Mouse (Mus musculus): ENCODE data around the gene Unc45a.
"Not testable (repeated sequence)": the region's sequence is repeated elsewhere in the genome, so short reads cannot be mapped to it uniquely, and the experiment has no call there.

Unc45a gene

DNA sequence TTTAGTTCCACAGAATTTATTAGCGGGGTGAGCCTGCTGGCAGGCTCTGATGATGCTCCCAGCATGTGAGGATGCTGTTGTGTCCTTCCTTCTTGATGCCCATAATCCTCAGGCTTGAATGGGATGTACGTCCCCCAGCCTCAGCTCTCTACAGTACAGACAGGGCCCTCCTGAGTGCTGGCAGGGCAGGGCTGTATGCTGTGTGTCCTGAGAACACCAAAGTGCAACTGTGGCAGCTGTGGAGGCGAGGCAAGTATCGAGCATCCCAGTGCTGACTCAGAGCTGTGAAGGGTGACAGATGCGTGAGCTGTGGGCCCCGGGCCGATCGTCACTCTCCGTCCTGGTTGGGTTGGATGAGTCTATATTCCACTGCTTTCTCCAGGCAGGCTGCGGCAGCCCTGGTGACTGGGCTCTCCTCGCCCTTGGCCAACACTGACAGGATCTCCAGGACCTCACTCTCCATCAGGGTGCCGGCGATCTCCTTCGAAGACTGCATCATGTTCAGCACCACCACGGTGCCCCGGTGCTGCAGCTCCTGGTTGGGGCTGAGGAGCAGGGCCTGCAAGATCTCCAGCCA lies 15.4 kb downstream of the Unc45a start:
- no peak for DNase-seq (ENCODE audit: low spot score in 2 of 2)

DNA sequence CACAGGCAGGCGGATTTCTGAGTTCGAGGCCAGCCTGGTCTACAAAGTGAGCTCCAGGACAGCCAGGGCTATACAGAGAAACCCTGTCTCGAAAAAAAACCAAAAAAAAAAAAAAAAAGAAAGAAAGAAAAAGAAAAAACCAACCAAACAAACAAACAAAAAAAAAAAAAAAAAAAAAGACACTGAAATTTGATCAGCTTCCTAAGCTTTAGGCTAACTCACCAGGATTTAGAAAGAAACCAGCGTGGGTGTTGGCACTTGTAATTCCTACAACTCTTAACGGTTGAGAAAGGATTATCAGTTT lies 16.0 kb downstream of the Unc45a start:
- DNase-seq (ENCODE audit: low spot score in 2 of 2) = not testable (repeated sequence)

DNA sequence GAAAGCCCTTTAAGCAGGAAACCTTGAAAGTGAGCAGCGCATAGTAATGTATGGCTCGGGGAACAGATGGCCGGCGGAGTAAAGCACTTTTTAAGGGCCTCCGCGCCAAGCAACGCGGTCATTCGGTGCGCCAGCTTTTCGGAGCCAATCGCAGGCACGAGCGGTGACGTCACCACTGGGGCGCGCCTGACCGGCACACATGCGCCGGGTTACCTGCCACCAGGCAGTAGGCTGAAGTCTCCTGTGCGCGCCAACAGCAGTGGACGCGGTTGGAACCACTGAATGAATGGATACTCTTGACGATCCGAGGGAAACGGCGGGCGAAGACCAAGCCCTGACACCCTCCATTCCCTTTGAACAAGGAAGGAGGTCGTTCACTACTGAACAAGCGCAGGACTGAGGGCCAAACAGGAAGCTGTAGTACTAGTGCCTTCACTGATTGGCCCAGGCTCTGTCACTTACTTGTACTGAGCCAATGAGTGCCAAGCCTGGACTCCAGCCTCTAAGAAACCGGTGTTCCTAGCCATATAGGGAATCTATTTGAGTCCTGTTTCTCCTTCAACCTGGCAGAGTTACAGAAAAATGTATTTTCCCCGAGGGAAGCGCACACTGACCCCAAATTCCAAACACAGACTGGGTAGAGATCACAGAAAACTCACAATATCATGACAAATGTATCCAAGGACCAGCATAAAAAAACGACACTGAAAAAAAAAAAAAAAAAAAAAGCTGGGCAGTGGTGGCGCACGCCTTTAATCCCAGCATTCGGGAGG lies 16.6 kb downstream of the Unc45a start, which contains the start of gene Rccd1:
Gene Rccd1 (minus strand): TSS at position 412 of the 773 bp plus-strand sequence.
- DNase-seq (ENCODE audit: low spot score in 2 of 2) = peak; percentile 86

DNA sequence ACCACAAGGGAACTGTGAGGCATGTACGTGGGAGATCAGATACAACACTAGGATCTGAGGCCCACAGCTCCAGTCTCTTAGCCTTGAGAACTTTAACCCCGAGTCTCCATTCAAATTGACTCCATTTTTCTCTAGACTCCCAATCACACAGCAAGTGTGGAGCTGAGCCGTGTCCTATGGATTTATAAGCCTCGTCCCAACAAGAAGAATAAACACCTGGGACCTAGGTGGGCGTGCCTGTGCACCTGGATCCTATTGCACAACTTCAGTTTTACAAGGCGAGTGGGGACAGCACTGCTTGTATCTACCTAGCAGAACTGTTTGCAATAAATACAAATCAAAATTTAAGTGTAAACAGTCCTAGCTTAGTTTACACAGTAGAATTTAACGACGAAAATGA lies 17.5 kb downstream of the Unc45a start:
- DNase-seq (ENCODE audit: low spot score in 2 of 2) = no peak

DNA sequence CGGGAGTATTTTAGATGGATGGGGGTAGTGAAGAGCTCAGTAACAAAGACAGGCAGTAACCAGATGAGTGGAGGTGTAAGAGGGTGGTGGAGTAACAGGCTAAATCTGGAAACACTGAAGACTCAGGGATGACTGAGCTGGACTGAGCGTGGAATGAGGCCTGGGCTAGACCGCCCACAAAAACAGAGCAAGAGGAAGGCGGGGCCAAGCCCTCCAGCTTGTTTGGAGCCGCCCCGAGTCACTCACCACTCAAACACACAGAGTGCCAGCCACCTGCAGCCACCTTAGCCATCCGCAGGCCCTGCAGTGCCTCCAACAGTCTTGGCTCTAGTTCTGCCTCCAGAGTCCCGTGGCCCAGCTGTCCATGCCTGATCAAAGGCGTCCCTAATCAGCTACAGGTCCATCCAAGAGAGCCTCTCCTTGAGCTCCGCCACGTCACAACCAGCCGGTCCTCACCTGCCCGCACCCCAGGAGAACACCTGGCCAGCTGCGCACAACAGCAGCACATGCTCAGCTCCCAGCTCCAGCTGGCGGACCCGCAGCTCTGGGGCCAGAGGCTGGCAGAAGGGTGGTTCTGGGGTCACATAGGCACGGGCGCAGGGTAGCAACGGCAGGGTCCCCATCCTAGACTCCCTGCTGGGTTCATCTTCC lies 20.8 kb downstream of the Unc45a start:
- DNase-seq (ENCODE audit: low spot score in 2 of 2) = no peak

DNA sequence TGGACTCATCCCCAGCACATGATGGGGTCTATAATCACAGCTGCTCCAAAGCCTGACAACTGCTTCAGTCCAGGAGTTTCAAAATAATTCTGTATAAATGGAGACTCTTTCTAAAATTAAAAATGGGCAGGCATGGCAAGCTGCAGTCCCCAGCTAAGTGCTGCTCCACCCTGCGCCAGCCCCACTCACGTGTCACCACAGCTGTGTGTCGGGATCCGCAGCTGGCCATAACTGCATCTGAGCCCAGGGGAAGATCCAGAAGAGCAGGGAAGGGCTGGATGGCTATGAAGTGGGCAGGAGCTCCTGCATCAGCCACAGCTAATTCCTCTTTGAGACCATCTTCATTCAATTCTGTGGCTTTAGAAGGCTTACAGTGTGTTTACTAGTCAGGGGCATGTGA lies 22.1 kb downstream of the Unc45a start:
- DNase-seq (ENCODE audit: low spot score in 2 of 2) = no peak

DNA sequence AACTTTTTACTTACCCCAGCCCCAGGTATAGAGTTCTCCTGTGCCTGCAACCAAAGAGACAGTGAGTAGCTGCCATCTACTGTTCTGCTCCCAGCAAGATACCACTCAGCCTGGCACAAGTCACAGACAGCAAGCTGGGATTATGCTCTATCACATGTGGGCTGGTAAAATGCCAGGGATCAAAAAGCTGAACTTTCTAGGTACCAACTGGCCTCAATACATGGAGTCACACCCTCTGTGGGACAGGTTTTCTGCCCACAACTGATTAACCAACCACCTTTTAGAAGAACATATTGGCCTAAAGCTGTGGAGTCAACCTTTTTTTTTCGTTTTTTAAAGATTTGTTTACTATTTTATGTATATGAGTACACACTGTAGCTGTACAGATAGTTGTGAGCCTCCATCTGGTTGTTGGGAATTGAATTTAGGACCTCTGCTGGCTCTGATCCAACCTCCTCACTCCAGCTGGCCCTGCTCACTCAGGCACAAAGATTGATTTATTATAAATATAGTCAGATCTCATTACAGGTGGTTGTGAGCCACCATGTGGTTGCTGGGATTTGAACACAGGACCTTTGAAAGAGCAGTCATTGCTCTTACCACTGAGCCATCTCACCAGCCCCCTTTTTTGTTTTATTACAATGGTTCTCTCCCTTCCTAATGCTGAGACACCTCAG lies 23.2 kb downstream of the Unc45a start:
- DNase-seq (ENCODE audit: low spot score in 2 of 2) = no peak

DNA sequence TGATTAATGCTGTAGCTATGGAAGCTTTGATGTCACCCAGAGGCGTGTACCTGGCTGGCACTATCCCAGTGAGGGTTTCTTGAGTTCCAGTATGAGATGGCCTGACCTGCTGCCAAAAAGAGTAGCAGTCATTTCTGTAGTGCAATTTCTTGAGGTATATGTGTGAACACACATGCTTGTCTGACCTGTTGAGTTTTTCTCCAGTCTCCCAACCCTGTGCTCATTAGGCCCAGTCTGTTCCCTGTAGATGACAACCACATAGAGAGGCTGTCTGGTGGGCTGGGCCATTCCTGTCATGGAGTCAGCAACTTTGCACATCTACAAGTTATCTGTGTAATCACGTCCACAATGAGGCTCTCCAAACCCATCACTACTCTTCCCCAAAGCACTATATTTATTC lies 25.1 kb downstream of the Unc45a start:
- no peak for DNase-seq (ENCODE audit: low spot score in 2 of 2)

DNA sequence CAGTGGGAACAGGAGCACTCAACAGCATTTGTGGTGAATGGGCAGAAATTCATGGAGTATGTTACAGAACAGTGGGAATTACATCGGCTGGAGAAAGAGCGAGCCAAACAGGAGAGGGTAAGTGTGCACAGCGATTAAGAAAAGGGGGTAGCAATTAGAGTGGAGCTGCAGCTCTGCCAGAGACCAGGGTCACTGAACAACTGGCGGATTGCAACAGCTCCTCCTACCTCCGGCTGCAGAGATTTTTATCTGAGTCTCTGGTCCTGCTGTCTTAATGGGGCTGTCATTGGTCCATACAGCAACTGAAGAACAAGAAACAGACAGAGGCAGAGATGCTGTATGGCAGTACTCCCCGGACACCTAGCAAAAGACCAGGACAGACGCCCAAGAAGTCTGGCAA lies 30.0 kb downstream of the Unc45a start:
- DNase-seq (ENCODE audit: low spot score in 2 of 2) = no peak

DNA sequence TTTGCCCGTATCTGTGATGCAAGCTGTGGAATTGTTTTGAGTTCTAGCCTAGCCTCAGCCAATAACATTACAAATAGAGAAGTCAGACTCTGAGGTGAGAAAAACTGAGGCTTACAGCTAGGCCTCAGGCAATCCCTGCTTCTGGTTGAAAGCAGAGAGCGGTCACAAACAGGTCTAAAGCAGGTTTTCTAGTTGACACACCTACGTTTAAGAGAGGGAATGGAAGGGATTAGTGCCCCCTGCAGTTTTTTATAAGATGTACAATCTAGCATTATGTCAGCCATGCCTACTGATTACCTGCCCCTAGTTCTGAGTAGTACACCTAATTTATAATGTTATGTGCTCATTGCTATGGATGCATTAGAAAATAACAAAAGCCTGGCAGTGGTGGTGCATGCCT lies 33.0 kb downstream of the Unc45a start:
- DNase-seq (ENCODE audit: low spot score in 2 of 2) = no peak

DNA sequence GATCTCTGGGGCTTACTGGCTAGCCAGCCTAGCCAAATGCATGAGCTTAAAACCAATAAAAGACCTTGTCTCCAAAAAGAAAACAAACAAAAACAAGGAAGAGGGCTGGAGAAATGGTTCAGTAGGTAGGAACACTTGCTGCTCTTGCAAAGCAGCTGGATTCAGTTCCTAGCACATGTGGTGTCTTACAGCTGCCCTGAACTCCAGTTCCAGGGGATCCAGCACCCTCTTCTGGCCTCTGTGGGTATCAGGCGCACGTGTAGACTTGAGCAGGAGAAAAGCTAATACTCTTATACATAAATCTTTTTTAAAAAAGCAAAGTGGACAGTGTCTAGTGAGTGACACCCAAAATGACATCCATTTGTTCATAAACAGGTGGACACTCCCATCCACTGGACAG lies 39.3 kb downstream of the Unc45a start:
- DNase-seq (ENCODE audit: low spot score in 2 of 2) = no peak

DNA sequence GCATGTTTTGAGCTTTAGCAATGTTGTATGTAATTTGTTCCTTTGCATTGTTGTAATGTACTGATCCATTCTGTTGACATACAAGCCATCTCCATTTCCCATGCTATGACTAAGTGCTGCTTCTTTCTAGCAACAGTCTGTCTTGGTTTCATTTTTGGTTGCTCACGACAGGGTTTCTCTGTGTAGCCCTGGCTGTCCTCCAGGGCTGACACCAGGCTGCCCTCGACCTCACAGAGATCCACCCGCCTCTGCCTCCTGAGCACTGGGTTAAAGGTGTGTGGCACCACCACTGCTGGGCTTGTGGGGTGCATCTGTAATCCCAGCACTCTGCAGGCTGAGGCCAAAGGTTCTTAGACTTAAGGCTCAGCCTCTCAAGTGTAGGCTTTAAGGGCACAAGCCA lies 41.2 kb downstream of the Unc45a start:
- DNase-seq (ENCODE audit: low spot score in 2 of 2) = no peak

DNA sequence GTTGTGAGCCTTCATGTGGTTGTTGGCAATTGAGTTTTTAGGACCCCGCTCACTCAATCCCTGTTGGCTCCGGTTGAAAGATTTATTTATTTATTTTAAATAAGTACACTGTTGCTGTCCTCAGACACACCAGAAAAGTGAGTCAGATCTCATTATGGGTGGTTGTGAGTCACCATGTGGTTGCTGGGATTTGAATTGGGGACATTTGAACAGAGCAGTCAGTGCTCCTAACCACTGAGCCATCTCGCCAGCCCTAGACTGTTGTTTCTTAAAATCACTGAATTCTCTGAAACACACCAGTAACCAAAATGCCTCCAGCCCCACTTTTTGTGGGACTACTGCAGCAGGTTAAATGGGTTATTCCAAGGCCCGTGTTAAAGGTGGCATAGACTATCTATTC lies 42.1 kb downstream of the Unc45a start:
- DNase-seq (ENCODE audit: low spot score in 2 of 2) = no peak

DNA sequence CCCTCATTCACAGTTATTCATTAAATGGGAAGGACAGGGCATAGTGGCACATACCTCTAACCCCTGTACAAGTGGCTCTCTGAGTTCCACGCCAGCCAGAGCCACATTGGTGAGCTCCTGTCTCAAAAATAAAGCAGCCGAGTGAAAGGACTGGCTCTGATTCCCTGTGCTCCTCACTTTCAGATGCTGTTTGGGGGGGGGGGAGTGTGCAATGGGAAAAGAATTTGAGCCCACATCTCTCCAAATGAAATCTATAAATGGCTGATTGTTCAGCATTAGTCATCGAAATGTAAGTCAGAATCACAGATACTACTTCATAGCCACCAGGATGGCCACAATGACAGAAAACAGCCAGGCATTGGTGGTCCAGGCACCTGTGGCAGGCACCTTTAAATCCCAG lies 43.8 kb downstream of the Unc45a start:
- DNase-seq (ENCODE audit: low spot score in 2 of 2) = no peak

DNA sequence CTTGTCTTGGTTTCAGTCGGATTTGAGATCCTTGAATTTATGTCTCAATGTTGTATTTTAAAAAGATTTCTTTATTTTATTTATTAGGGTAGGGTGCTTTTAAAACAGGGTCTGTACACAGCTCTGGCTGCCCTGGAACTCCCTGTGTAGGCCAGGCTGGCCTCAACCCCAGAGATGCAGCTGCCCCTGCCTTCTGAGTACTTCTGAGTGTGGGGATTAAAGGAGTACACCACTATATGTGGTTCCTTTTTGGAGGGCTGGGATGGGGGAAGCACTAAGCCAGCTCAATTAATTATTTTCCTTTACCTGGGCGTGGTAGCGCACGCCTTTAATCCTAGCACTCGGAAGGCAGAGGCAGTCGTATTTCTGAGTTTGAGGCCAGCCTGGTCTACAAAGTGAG lies 44.3 kb downstream of the Unc45a start:
- no peak for DNase-seq (ENCODE audit: low spot score in 2 of 2)

DNA sequence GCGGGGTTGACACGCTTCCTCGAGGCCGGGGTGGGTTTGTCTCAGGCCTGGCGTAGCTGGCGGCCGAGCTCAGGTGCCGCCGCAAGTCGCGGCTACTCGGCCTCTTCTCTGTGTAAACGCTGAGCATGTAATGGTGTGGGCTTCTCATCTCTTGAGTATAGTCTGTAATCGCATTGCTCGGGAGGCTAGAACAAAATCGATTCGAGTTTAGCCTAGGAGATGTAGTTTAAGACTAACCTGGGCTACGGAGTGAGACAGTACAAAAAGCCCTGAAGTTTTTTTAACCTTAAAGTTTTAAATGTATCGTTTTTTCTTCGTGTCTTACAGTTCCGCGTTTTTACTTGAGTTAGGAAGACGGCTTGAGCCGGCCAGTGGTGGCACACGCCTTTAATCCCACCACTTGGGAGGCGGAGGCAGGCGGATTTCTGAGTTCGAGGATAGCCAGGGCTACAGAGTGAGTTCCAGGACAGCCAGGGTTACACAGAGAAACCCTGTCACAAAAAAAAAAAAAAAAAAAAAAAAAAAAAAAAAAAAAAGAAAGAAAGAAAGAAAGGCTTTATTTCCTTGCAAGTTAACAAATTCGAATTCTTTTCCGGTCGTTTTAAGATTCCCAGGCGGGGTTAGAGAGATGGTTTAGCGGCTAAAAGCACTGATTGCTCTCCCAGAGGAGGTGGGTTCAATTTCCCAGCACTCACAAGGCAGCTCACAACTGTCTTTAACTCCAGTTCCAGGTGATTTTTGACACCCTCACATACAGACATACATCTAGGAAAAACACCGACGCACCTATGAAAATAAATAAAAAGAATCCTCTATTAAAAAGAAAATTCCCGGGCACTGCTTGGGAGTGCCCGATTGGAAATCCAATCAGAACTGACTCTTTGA lies 45.8 kb downstream of the Unc45a start:
- no peak for DNase-seq (ENCODE audit: low spot score in 2 of 2)

DNA sequence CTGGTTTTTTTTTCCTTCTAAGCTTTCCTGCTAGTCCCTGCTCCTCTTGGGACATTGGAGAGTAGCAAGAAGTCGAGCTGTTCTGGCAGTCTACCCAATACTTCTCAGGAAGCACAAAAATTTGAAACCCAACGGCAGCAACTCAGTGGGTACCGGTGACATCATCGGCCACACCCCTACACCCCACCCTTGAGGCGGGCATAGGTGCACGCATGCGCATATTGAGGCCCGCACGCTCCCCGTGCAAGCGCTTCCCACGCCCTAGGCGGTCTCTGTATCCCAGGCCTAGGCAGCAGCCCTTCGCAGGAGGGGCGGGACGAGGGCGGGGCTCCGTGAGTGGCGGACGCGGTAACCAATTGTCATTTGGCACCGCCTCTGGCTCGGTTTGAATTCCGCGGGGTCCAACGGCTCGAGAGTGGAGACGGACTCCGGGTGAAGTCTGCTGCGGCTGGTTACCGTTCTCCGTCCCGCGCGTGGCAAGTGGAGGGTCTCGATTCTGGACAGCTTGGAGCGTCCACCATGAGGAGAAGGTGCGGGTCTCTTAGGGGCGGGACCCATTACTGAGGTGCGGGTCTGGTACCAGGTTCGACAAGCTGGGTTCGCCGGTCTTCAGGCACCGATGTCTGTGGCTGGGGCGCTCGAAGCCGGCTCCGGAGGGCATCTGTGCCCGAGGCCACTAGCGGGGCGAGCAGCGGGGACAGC lies 46.6 kb downstream of the Unc45a start, which contains the start of gene Prc1:
Gene Prc1 (plus strand): TSS at position 389 of the 702 bp plus-strand sequence.
- peak; percentile 98 to 99 for DNase-seq (ENCODE audit: low spot score in 2 of 2)

DNA sequence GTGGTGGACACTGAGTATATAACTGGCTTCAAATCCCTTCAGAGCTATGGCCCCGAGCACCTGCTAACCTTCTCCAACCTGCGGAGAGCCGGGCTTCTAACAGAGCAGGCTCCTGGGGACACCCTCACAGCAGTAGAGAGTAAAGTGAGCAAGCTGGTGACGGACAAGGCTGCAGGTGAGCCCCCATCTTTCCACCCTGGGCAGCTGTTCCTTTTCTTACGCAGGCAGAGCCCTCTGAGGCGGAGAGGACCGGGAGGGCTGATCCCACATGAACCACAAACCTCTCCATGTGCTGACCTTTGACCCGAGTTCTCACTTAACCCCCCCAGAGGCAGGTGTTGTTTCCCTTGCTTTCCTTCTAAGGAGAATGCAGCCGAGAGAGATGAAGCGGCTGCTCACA lies 53.1 kb downstream of the Unc45a start:
- no peak for DNase-seq (ENCODE audit: low spot score in 2 of 2)

DNA sequence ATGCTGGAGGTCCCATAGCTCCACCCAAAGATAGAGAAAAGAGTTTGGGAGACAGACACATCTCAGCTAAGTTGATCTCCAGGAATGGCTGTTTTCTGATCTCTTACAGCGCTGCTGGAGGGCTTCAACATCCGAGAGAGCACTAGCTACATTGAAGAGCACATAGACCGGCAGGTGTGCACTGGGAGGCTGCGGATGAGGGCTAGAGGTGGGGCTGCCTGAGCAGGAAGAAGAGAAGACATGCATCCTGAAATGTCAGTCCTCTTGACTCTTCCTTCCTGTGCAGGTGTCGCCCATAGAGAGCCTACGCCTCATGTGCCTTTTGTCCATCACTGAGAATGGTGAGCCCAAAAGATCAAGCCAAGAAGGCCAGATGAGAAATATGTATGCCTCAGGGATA lies 55.1 kb downstream of the Unc45a start:
- no peak for DNase-seq (ENCODE audit: low spot score in 2 of 2)

DNA sequence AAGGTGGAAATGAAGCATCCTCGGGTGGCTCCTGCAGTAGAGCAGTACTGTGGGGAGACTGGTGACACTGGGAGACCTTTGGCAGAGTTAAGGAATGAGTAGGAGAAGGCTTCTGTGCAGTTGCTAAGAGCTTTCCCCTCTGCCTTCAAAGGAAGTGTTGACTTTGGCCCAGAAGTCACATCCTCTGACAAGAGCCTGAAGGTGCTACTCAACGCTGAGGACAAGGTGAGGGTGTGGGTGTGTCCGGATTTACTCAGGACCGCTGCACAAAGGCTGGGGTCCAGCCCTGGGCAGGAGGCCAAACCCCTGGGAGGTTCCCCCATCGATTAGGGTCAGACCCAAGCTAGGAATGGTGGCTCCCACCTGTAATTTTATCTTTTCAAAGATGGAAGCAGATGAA lies 56.4 kb downstream of the Unc45a start:
- no peak for DNase-seq (ENCODE audit: low spot score in 2 of 2)
